Mouse (Mus musculus): ENCODE data around the gene Olfr56. TPM values are rescaled to one million over a fixed set of nuclear protein-coding genes. Genes with fewer than 3 reads are reported as not detected.

Olfr56 gene
- polyA plus RNA-seq, 1 experiment from 2014 or later, result 0.15 TPM

DNA sequence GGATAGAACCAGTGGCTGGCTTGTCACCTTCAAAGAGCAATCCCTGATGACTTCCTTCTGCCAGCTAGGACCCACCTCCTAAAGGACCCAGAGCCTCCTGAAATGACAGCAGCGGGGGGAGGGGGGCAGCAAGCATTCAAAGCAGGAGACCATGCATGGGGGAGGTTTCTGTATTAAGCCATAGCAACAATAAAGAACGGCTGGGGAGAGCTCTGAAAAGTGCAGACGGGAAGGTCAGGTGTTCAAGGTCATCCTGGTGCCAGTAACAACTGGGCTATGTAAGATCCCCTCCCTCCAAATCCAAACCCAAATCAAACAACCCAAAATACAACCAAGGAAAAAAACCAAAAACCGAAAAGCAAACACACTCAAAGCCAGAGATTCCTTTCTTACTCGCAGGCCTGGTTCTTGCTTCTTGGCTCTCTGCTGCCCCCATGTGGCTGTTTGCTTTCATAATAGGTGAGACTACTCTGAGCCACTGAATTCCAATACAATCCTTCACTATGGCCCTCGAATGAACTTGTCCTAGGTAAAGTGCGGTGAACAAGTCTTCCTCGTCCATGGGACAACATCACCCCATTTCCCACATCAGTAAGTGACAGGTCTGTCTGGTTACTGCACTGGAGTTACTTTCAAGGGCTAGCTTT, 124.5 kb downstream of the Olfr56 start:
- Histone ChIP-seq H3K9ac (ENCODE audit: low read length) (no peak overlapping the region), H3K4me3 (ENCODE audit: low read depth, low read length) (no peak overlapping the region), H3K36me3 (ENCODE audit: control insufficient read depth, insufficient read depth, low read length) (no peaks in the 10 kb centered on the region), H3K27me3 (ENCODE audit: control insufficient read depth, insufficient read depth, low read length) (no peaks in the 10 kb centered on the region), H3K4me2 (replicated peaks; ENCODE audit: low read depth) (no peak overlapping the region), H3K4me1 (replicated peaks; ENCODE audit: control insufficient read depth, insufficient read depth) (no peaks in the 10 kb centered on the region), H3K9me3 (ENCODE audit: control insufficient read depth, low read length) (no peaks in the 10 kb centered on the region), H3K27ac (replicated peaks) (no peak overlapping the region)
- ATAC-seq (ENCODE audit: low FRiP score, low TSS enrichment), result peak; percentile 73
- peak; percentile 90 for DNase-seq (ENCODE audit: low spot score)
- no peak for TF ChIP-seq EP300 (optimal IDR thresholded peaks at IDR 0.05)
- TF ChIP-seq CTCF (IDR thresholded peaks at IDR 0.05; ENCODE audit: low read depth), result peak; percentile 96
- 10% methylated on average over 8 of the region's 8 CpGs for WGBS

DNA sequence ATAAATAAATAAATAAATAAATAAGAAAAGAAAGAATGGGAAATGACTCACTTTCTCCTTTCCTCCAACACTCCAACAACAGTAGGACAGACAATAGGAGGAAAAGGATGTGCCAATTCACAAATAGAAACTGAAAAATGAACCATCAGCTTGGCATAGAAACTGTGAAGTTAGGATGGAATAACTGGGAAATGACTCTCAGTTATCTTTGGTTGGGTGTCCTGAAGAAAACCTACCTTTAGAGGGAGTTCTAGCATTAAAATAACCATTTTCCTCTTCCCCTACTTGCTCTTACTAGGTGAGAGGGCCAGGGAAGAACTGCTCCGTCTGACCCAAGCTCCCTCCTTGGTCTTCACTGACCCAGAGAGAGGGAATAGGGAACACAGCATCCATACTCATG, 127.1 kb downstream of the Olfr56 start:
- H3K27me3 ChIP-seq (ENCODE audit: control insufficient read depth, insufficient read depth, low read length), result no peaks in the 10 kb centered on the region
- H3K9ac ChIP-seq (ENCODE audit: low read length), result no peak overlapping the region
- no peaks in the 10 kb centered on the region for H3K36me3 ChIP-seq (ENCODE audit: control insufficient read depth, insufficient read depth, low read length)
- WGBS, result 50% methylated on average over 1 of the region's 1 CpGs
- H3K27ac ChIP-seq (replicated peaks), result no peak overlapping the region
- H3K4me1 ChIP-seq (replicated peaks; ENCODE audit: control insufficient read depth, insufficient read depth), result no peaks in the 10 kb centered on the region
- ATAC-seq (ENCODE audit: low FRiP score, low TSS enrichment) (no peak), DNase-seq (ENCODE audit: low spot score) (no peak)
- no peaks in the 10 kb centered on the region for H3K9me3 ChIP-seq (ENCODE audit: control insufficient read depth, low read length)
- no peak for TF ChIP-seq EP300 (optimal IDR thresholded peaks at IDR 0.05)
- TF ChIP-seq CTCF (IDR thresholded peaks at IDR 0.05; ENCODE audit: low read depth), result no peak
- no peak overlapping the region for H3K4me2 ChIP-seq (replicated peaks; ENCODE audit: low read depth)
- no peak overlapping the region for H3K4me3 ChIP-seq (ENCODE audit: low read depth, low read length)

DNA sequence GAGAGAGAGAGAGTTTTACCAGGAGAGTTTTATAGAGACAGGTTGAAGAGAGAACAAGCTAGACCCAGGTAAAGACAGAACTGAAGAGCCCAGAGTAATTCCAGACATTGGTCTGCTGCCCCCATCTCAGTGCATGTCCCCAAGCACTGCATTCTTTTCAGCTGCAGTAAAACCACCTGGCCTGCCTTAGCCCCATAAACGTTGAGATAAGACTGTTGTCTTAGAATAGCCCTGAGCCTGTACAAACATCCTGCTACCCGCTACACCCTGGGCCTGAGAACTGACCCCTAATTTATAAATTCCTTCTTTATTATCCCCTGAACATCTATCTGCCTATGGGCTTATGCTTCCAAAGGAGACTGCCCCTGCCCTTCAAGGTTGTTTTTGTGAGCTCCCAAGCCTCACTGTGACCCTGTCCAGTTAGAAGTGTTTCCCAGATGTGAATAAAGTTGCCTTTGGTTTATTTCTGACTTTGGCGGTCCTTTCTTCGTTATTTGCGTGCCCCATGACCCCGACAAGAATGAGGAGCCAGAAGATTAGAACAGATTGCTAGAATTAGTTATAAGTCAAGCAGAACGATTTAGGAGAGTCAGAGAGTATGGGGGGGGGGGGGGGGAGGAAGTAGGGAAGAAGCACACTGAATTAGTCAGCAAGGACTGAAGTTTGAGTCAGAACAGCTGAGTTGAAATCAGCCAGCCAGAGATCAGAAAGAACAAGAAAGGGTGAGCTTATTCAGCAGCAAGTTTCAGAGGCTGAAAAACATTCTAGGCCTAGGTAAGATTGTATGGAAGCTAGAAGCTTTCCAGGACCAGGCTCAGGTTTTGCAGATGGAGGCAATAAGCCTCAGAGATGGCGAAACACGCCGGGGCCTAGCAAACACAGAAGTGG, 129.2 kb downstream of the Olfr56 start:
- no peak for ATAC-seq (ENCODE audit: low FRiP score, low TSS enrichment)
- Histone ChIP-seq H3K9me3 (ENCODE audit: control insufficient read depth, low read length) (no peaks in the 10 kb centered on the region), H3K4me1 (replicated peaks; ENCODE audit: control insufficient read depth, insufficient read depth) (no peaks in the 10 kb centered on the region), H3K9ac (ENCODE audit: low read length) (no peak overlapping the region), H3K36me3 (ENCODE audit: control insufficient read depth, insufficient read depth, low read length) (no peaks in the 10 kb centered on the region), H3K4me2 (replicated peaks; ENCODE audit: low read depth) (no peak overlapping the region), H3K27me3 (ENCODE audit: control insufficient read depth, insufficient read depth, low read length) (no peaks in the 10 kb centered on the region), H3K4me3 (ENCODE audit: low read depth, low read length) (no peak overlapping the region), H3K27ac (replicated peaks) (no peak overlapping the region)
- no peak for TF ChIP-seq CTCF (IDR thresholded peaks at IDR 0.05; ENCODE audit: low read depth)
- TF ChIP-seq EP300 (optimal IDR thresholded peaks at IDR 0.05), result no peak
- no peak for DNase-seq (ENCODE audit: low spot score)
- WGBS, result 47% methylated on average over 10 of the region's 10 CpGs

DNA sequence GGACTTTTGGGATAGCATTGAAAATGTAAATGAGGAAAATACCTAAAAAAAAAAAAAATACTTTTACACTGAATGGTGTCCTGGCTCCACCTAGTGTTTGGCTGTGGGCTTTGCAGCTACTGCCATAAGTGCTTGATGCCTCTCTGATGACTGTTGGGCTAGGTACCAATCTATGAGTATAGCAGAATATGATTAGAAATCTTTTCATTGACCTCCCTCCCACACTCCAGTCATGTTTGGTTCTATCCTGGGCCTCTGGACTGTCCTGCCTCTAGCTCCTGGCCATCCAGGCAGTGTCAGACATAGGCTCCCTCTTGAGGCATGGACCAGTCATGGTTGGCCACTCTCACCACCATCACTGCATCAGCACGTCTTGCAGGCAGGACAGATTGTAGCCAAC, 130.1 kb downstream of the Olfr56 start:
- TF ChIP-seq EP300 (optimal IDR thresholded peaks at IDR 0.05) (no peak), CTCF (IDR thresholded peaks at IDR 0.05; ENCODE audit: low read depth) (peak; percentile 74)
- ATAC-seq (ENCODE audit: low FRiP score, low TSS enrichment), result peak; percentile 42; the same call in 1 of the 2 replicates
- Histone ChIP-seq H3K27ac (replicated peaks) (no peak overlapping the region), H3K9ac (ENCODE audit: low read length) (no peak overlapping the region), H3K36me3 (ENCODE audit: control insufficient read depth, insufficient read depth, low read length) (no peaks in the 10 kb centered on the region), H3K4me3 (ENCODE audit: low read depth, low read length) (no peak overlapping the region), H3K4me2 (replicated peaks; ENCODE audit: low read depth) (no peak overlapping the region), H3K9me3 (ENCODE audit: control insufficient read depth, low read length) (no peaks in the 10 kb centered on the region), H3K27me3 (ENCODE audit: control insufficient read depth, insufficient read depth, low read length) (no peaks in the 10 kb centered on the region), H3K4me1 (replicated peaks; ENCODE audit: control insufficient read depth, insufficient read depth) (no peaks in the 10 kb centered on the region)
- WGBS, result 32% methylated on average over 1 of the region's 1 CpGs
- peak; percentile 42 for DNase-seq (ENCODE audit: low spot score)

DNA sequence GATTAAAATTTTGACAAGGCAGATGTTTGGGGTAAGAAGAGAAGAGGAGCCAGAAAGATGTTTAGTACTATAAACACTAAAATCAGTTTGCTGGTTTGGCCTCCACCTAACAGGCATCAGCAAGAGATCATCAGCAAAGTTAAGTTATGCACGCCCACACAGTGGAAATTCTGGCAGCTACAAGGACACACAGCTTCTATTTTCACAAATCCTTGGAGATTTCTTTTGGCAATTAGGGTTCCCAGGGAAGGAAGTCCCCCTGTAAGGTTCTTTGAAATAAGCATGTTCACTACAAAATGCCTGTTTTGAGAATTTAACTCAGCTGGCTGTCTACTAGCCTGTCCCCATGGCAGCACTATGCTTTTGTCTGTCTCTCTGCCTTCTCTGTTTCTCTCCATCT, 132.3 kb downstream of the Olfr56 start:
- no peak for DNase-seq (ENCODE audit: low spot score)
- no peak for TF ChIP-seq CTCF (IDR thresholded peaks at IDR 0.05; ENCODE audit: low read depth)
- TF ChIP-seq EP300 (optimal IDR thresholded peaks at IDR 0.05), result no peak

More for the DNA sequence above, 132.3 kb downstream of the Olfr56 start:
- Histone ChIP-seq H3K36me3 (ENCODE audit: control insufficient read depth, insufficient read depth, low read length) (no peaks in the 10 kb centered on the region), H3K4me2 (replicated peaks; ENCODE audit: low read depth) (no peak overlapping the region), H3K9ac (ENCODE audit: low read length) (no peak overlapping the region), H3K4me1 (replicated peaks; ENCODE audit: control insufficient read depth, insufficient read depth) (no peaks in the 10 kb centered on the region), H3K4me3 (ENCODE audit: low read depth, low read length) (no peak overlapping the region), H3K9me3 (ENCODE audit: control insufficient read depth, low read length) (no peaks in the 10 kb centered on the region), H3K27me3 (ENCODE audit: control insufficient read depth, insufficient read depth, low read length) (no peaks in the 10 kb centered on the region), H3K27ac (replicated peaks) (no peak overlapping the region)
- 44% methylated on average over 1 of the region's 1 CpGs for WGBS
- ATAC-seq (ENCODE audit: low FRiP score, low TSS enrichment), result no peak

Measured in stomach, postnatal 0 days (tissue).